Mouse (Mus musculus) hematopoietic stem cell, adult 5-6 weeks (primary cell): ENCODE data around the gene Gm37240. TPM values are rescaled to one million over a fixed set of nuclear protein-coding genes. Genes with fewer than 3 reads are reported as not detected.

ENCODE experiments used
- ATAC-seq, 2 experiments: fragments of 125-278 bp in 1 of 2; replicated peaks in 1 of 2; 2 replicates each; pipeline ENCODE4 v1.8.0; 2016 to 2017; ENCODE audit warnings: inconsistent platforms in 2 of 2, mild to moderate bottlenecking in 2 of 2, moderate number of reproducible peaks in 2 of 2, low read depth in 1 of 2, moderate TSS enrichment in 1 of 2; ENCODE audit not compliant: low FRiP score in 2 of 2, poor library complexity in 2 of 2, severe bottlenecking in 2 of 2, insufficient read depth in 1 of 2, low TSS enrichment in 1 of 2
- total RNA-seq: library from RNA; stranded (forward); fragments of 172-1452, 232-1000 nt; gene quantifications from 2 replicates; pipeline ENCODE4 v1.2.3, GENCODE M21; 2017

Gm37240 gene
- total RNA-seq, 1 experiment from 2014 or later: not detected

DNA sequence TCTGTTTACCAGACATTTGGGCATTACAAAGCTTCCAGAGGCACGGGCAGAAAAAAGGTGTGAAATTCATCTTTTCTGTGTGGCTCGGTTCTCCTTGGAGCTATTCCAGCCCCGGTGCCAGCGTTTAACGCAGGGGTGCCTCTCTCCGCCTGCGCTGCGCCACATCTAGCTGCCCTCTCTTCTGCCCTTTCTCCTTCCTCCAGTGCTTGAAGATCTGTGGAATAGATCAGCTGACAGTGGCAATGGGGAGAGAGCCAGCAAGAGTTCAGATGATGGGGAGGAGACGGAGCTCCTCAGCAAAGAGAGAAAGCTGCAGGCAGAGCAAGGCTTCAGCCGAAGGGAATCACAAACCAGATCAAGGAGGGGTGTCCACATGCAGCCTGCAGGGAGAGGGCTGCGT is 714.8 kb downstream of the Gm37240 start:
- ATAC-seq: 0 out of 4 replicates have a peak, but pooled peaks of 1 of the 2 experiments have one; percentile 28

DNA sequence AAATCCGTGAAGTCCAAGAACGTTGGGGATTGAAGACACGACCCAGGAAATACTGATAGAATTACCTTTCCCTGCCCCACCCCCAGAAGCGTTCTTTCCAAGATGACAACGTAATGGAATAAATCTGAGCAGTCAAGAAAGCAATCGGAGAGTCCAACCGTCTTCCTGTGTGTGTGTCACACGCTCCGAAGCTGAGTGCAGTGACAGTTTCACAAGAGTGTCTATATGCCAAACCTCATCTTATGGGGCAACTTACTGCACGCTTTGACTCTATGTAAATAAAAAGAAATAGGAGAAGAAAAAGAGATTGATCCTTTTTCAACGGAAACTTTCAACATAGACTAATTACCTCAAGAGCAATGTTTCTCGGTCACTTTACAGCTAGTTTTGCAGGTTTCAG is 715.2 kb downstream of the Gm37240 start:
- ATAC-seq: no peak

DNA sequence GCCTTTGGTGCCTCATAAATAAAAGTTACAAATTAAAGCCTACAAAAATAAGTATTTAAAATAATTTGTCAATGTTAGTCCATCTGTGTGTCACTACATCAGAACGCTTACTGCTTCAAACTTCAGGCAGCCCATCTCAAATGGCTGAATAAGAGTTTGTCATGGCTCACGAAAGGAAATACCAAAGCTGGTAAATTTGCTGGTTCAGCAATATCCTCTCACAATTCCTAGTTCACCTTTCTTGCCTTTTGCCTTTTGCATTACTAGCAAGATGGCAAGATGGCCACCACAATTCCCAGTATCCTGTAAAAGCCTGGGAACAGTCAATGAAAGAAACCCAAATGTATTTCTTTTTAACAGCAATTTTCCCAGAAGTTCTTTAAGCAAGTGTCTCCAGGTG is 718.5 kb downstream of the Gm37240 start:
- ATAC-seq: no peak

DNA sequence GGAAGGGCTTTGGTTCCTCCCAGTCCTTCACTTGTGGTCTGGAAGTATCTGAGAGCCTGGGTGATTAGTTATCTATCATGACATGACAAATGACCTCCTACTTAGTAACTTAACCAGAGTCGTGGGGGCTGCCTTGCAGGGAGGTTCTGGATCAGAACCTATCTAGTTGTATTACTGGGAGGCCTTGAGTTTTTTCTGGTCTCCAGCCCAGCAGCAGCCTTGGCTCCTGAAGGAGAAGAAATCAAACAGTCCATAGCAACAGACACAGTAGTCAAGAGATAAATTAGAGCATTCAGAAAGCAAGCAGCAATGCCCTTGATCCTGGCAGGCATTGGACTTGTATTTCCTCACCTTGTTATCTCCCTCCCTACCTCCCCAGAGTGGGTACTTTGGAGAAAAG is 722.4 kb downstream of the Gm37240 start:
- no peak for ATAC-seq

DNA sequence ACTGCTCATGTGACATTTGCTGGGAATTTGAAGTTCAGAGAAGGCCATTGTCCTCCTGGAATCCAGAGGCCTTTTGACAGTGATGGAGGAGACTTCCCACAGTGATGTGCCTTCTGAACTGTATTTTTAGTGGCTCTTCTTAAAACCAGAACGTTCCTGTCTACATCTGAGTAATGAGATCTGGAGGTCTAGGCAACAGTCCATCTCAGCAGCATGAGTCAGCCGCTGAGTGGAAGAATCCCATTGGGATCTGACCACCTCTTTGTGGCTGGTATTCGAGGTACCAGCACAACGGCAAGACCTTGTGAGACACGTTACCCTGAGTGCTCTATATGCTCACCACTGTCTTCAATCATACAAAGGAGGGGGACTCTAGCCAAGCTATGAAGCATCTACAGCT is 723.9 kb downstream of the Gm37240 start:
- no peak for ATAC-seq

DNA sequence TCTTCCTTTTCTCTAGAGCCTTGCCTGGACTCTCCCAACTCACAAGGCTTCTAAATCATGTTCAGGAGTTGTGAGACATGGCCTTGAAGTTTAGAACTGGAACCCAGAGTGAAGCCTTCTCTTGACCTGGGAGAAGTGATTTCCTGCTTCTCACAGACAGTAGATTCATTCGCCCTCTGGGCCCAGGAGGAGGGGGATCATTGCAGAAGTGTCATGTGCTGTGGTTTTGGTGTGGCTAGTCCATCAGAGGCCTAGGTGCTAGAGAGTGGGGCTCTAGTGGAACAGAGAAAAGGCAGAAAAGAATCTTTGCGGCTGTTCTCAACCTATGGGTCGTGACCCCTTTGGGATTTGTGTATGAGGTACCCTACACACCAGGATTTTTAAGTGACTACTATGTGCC is 724.9 kb downstream of the Gm37240 start:
- peak in 1 of 2 experiments; percentile 42; a peak in 1 of 4 replicates for ATAC-seq

DNA sequence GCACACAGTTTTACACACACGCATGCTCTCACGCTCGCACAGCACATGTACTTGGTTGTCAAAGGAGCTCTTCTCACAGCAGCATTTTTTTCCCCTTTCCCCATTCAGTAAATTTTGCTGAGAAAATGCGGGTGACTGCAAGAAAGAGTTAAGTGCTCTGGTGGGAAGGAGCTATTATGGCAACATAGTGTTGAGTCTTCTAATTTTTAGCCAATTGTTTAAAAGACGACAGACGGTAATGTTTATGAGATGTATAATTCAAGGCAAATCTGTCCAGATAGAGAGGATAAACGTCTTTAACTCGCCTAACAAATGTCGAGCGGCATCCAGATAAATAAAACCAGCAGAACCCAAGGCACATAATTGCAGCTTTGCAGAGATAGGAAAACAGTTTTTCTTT is 726.5 kb downstream of the Gm37240 start:
- no peak for ATAC-seq

DNA sequence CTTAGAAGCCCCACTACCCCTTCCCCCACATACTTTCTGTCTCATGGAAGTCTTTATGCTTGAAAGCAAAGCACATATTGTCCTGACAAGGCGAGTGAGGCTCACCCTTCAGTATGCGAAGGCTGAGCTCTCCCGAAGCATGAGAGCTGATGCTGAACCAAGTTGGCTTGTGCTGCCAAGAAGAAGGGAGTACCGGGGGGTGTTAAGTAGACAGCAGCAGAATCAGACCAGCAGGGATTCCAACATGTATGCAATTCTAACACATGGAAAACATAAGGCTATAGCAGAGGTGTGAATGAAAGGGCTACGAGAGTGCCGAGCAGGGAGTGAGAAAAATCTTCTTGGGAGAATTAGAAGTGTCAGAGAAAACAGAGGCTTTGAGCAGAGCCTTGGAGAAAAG is 727.7 kb downstream of the Gm37240 start:
- no peak for ATAC-seq

DNA sequence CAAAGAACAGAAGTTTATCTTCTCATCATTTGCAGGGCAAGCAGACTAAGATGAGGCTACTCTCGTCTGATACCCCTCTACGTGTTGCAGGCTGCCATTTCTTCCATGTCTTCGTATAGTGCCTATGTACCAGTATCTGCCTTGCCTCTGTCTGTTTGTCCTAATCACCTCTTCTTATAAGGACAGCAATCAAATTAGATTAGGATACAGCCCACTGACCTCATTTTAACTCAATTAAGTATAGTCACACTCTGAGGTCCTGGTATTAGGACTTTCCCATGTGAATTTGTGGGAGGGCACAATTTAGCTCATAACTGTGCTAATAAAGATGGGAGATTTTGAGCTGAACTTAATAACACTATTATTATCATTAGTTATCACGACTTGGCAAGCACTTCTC is 738.5 kb downstream of the Gm37240 start:
- ATAC-seq: no peak

DNA sequence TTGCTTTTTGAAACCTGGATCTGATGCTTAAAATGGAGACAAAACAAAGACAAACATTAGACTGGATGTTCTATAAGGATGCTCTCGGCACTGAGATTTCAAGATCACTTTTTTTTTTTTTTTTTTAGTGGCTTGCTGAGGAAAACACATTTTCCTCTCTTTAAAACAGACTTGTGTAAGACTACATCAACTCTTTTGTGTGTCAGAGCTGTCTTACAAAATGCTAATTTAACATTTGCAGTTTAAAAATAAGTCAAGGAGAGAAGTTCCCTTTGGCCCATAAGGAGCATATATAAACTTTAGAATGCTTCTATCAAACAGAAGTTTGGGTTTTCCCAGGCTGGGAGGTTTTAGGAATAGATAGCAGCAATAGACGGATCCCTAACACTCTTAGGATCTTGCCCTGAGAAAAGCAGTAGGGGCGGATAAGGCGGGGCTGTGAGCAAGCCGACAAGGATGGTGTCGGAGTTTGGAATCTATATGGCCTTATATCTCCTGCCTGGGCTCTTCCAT is 739.2 kb downstream of the Gm37240 start:
- no peak for ATAC-seq

DNA sequence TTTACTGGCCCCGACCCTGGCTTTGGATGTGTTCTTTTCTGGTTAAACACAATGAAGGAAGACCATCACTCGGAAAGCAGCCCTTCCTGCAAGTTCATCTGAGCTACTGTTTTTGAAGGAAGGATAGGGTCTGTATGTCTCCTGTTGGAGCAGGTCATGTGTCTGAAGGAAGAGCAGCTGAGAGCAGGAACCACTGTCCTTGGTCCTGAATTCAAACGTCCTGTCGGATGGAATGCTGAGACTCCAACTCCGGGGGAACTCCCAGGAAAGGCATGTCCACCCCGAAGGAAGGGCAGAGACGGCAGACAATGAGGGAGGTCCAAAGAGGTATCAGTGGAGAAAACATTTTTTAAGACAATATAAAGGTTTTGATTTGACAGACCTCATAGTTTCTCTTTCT is 741.8 kb downstream of the Gm37240 start:
- no peak for ATAC-seq

DNA sequence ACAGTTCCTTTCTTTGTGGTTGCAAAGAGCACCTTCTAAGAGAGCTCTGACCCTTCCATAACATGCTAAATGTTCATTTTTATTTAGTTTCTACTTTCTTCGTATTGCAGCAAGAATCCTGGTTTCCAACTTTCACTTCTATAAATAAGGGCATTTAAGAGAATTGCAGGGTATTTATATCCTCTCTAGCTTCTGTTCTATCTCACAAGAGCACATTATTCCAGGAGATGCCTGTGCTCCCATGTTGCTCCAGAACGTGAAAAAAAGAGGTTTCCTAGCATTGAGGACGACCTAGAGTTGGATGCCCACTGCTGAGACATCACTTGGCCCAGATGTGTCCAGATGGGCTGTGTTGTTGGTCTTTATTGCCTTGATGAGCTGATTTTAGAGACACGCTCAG is 742.2 kb downstream of the Gm37240 start:
- no peak for ATAC-seq

DNA sequence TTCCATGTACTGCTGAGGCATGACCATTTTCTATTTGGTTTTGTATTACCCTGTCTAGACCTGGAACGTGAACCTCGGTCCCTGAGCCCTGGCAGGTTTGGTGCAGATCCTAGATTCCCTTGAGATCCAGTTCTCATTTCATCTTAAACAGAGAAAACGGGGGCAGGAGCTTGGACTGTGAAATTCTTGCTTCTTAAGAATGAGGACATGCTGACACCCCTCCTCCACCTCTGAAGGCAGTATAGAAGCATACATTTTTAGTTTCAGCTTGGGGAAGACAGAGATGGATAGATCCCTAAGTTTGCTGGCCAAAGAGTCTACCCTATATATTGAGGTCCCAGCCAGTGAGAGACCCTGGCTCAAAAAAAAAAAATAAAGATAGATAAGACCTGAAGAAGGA is 742.9 kb downstream of the Gm37240 start:
- ATAC-seq: no peak

DNA sequence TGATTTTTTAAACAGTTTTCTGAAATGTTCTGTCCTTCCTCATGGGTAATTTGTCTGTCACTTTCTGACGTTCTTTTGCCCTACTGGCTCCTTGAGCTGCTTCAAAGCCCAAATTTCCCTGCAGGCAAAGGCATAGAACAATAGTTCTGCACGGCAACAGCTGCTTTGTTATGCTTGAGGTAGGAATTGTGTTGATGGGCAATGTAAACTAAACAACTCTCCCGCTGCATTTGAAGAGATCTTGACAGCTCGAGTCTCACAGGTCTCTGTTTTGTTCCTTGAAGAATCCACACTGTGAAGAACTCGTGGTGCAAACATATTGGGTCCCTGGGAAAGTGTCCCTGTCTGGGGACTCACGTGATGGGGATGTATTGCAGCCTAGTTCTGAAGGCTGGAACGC is 746.8 kb downstream of the Gm37240 start:
- ATAC-seq: no peak

DNA sequence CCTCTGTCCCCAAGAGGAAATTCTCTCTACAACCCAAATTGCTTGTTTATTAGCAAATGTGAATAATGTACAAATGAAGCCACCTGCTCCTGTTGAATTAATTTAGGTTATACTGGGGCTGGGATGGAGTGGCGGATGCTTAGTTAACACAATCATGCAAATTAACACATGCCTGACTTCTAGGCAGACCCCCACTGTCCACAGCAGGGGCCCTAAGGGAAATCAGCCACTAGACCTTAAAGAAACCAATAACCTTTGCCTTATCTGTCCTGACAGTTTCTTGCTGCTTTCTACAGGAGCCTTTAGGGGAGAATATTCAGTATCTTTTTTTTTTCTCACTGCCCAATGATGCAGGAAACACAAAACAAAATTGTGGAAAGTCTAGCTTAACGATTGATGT is 748.9 kb downstream of the Gm37240 start:
- ATAC-seq: no peak

DNA sequence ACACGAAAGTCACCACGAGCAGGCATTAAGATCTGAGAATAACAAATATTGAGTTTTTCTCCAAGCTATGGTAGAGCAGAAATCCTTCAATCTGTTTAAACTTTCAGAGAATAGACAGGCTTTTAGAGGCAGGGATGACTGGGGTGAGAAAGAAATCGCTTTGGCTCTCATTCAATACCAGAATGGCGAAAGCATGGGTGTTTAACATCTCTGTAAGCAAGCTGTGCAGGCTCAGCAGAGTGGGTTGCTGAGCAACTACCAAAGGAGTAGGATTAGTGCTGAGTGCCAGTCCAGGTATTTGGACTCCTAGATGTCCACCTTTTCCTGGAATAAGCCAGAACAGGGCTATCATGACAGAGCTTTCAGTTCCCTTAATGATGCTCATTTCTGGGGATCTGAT is 753.8 kb downstream of the Gm37240 start:
- ATAC-seq: no peak

DNA sequence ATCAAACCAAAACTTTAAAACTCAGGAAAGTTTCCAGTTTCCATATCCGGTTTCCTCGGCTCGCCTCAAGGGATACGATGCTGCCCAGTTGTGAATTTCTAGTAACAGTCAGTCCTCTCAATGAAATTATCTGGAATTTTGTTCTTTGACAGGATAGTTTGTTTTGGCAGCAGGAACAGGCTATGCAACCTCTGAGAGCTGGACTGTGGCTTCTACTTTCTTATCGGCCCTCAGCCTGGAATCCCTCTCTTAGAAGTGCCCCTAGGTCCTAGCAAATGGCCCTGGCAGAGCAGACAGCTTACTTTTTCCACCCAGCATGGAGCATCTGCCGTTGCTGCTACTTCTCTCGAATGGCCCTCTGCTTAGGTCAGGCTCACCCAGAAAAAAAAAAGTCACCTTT is 755.4 kb downstream of the Gm37240 start:
- no peak for ATAC-seq

DNA sequence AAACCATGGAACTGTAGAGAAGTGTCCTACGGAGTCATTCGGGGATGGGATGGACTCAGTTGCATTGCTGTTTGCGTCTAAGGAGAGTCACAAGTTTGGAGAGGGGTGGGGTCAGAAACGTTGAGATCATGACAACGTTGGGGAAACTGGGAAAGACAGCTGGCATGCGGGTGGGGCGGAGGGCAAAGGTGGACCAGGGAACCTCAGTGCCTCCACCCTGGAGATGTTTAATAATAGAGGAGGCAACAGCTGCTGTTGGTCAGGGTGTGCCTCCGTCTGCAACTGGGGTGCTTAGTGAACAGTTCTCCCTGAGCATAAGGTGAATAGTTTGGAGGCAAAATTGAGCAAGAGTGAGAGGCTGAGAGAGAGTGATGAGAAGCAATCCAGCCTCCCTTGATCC is 758.8 kb downstream of the Gm37240 start:
- no peak for ATAC-seq

DNA sequence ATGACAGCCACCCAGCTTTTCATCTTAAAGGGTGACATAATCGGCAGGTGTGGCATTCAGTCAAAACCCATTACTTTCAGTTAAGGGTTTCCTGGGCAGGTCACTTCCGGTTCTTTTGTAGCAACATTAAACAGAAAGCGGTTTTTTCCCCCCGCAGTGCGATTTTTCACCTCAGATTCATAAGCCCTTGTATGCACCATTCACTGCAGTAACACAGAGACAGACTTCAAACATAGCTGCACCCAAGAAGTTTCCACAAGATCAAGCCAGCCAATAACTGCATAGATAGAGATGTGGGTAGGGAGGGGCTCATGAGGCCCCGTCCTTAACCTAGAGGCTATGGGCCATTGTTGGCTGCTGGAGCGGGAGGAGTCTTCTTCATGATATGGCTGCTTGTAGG is 760.3 kb downstream of the Gm37240 start:
- ATAC-seq: peak; percentile 27 to 45; a peak in 3 of 4 replicates

DNA sequence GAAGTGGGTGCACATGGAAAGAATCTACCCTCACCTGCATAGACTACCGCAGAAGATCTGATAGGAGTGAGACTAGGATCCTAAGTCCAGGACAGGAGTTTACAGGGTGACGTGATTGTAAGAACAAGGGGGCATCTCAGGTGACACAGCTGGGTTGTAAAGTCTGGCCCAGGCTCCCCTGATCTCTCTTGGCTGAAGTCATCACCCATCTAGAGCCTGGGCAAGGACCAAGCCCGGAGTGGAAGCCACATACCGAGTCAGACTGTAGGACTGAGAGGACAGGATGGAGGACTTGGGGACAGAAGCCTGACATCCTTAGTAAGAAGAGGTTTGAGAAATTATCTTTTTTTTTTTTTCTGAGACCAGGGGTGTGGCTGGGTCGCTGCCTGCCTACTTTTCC is 761.8 kb downstream of the Gm37240 start:
- no peak for ATAC-seq
